Mouse (Mus musculus): Measurements from ENCODE around the gene Cldn9.

The Cldn9 gene

DNA sequence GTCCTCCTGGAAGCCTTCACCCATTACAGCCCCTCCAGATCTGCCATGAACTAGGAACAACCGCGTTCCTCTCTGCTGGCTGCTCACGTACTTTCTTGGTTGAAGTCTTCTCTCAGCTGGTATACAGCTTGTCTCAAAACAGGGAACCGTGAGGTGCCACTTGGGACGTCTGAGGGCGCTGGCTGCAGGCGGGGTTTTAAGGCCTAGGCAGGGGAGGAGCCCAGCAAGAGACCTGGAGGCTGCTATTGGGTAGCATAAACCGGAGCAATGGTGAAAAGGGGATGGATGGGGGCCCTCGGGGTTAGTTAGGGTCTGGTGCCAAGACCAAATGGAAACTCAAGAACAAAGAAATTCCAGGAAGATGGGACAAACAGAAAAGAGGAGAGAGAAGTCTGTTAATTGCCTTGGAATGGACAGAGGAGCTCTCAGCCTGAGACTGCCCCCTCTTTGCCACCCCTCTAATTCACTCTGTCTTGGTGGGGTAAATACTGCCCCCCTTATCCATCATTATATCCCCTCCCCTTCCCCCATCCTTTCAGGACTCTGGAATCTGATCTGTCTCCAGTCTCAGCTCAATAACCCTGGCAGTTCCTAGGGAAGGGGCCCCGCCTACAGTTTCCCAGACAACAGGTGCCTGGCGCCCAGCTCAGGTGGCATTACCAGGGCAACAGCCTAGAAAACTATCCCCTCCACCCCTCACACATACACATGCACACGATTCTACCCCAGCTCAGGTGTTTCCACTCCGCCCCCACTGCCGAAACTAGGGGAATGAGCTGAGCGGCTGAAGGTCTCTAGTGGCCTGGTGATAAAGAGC, at the start of gene Cldn9:
Gene Cldn9, minus strand, starts transcription at position 171 of the 817 bp plus-strand sequence.
- no peak for DNase-seq

DNA sequence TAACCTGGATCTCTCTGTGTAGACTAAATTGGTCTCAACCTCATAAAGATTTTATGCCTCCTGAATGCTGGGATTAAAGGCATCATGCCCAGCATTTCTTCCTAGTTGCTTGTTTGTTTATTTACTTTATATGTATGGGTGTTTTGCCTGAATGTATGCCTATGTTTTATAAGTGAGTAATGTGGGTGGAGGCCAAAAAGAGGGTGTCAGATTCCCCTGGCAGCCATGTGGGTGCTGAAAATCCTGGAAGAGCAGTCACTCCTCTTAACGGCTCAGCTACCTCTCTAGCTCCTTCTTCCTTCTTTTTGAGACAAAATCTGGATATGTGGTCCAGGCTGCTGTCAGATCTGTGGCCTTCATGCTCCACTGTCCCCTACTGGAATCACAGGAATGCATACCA, 46.6 kb upstream of the Cldn9 start:
- DNase-seq, result no peak

DNA sequence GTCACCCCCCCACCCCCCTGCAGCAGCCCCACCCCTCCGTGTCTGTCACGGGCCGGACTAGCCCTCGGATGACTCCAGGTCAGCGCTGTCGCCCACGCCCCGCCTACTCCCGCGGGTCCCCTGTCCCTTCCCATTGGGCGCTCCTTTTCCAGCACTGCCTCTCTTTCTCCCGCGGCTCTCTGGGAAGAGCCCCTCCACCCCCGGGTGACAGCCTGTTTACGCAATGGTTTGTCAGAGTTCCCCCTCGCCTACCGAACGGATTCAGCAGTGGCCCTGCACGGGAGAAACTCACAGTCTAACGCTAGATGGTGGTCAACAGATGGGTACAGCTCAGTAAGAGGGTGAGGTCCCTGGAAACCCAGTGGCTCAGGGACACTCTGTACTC, 42.9 kb upstream of the Cldn9 start:
- DNase-seq, result peak; percentile 44 to 54

DNA sequence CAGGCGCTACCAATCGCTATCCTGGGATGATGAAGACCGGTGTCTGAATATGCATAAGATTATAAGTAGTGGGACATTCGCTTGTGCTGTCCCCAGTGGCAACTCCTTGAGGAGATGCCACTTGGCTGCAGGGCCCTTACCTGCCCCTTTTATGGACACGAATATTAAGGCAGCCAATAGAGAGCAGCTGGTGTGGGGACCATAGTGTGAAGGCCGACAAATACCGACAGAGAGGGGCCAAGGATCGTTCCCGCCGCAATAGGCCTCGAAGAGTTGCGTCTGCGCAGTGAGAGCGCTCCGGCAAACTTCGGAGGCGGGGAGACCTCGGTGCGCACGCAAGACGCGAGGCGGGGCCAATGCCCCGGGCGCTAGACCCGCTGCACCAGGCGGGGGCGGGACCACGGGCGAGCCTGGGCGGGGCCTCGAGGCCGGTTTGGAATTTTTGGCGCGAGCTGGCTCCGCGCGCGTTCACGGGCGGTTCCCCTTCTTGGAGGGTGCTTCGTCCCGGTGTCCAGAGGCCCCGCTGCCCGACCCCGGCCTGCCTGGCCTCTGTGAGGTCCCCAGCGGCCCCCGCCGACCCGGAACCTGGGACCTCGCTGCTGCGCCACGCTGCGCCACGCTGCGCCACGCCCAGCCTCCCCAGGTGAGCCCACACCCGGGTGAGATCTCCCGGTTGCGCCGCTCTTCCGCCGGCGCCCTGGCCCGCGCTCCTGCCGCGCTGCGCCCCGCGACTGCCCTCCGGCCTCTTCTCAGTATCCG, 42.4 kb upstream of the Cldn9 start, which contains the start of gene Pkmyt1:
Gene Pkmyt1, plus strand, starts transcription at position 338 of the 759 bp plus-strand sequence.
- DNase-seq, result peak; percentile 90 to 96

DNA sequence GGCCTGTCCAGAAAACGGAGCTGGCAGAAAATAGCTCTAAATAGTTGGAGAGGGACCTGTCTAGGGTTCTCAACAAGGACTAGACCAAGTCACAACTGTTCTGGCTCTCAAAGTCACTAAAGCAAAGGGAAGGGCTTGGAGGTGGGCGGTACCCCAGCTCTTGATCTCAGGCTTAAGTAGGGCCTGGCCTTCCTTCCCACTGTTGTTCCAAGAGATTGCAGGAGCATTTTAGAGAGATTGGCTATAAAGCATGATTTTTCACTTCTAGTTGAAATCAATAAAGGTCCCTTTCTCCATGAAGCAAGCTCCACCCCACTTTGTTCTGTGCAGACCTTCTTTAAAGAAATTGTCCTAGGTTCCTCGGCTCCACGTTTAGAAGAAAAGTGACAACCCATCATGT, 41.7 kb upstream of the Cldn9 start:
- no peak for DNase-seq

DNA sequence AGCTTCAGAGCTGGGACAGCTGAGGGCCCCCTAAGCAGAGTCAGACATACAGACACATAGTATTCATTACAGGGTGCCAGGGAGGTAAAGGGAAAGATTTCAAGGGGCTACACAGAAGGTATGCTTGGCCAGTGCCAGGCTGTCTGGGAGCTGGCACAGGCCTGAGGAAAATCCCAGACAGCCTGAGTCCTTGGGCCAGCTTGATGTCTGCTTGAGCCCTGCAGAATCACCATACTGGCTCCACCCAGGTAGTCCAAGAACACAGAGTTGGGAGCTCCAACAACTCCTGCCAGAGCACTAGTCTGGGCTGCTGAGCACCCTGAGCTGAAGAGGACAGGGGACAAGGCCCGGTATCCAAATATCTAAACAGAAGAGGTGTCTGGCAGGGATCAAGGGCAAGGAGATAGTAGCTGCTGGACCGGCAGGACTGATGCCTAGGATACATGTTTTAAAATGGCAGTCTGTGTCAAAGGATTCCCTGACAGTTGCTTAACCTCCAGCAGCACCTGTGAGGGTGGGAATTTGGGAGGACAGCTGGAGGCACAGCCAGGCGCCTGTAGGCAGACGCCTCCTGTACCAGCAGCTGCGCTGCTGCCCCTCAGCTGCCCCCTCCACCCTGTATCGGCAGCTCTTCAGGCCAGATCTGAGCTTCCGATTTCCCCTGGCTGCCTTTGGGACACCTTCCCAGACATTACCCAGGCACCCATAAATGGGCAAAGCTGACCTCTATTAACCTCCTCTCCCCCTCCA, 38.7 kb upstream of the Cldn9 start, which contains the start of gene 1520401A03Rik:
Gene 1520401A03Rik, minus strand, starts transcription at position 408 of the 750 bp plus-strand sequence.
- DNase-seq, result no peak

DNA sequence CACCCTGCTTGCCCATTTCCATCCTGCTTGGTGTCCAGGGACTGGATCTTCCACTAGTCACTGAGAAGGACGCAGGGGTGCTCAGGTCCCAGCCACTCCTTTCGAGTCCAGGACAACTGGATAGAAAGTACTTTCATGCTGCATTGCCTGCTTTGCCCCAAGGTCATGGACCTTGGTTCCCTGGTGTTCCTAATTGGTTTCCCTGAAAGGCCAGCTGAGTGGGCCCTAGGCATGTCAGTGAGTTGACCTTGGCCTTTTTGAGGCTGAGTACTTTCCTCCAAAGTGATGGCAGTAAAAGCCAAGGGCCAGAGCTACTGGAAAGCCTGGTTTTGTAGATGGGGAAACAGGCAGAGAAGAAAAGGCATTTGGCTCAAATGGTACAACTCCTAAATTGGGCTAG, 38.1 kb upstream of the Cldn9 start:
- DNase-seq, result no peak

DNA sequence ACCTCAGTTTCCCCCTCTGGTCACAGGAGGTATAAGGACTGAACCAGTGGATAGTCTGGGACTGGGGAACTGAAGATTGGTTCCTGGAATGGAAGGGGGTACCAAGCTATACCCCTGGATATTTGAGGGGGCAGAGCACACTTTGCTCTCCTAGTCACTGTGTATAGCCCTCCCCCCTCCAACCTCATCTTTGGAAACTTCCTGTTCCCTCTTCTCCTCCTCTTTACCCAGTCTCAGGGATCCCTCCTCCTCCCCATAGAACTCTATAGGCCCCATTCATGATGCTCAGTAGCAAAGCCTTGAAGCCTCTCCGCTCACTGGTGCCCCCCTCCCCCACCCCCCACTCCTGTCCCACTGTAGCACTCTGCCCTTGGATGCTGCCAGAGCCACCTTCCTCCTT, 35.6 kb upstream of the Cldn9 start:
- no peak for DNase-seq

DNA sequence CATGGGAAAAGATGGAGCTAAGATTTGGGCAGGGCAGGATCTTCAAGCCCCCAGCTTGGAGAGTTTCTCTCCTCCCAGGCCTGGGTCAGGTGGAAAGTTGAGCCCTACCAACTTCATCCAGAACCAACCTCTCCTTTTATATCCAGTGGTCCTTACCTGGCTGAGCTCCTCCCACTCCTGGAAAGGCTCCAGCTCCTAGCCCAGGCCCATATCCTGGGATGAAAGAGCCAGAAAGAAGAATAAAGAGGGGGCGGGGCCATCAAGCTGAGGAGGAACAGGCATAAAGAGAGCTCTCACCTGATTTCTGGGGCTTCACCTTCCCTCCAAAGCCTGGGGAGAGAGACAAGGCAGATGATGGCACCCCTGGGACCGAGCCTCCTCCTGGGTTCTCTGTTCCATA, 33.2 kb upstream of the Cldn9 start:
- no peak for DNase-seq

DNA sequence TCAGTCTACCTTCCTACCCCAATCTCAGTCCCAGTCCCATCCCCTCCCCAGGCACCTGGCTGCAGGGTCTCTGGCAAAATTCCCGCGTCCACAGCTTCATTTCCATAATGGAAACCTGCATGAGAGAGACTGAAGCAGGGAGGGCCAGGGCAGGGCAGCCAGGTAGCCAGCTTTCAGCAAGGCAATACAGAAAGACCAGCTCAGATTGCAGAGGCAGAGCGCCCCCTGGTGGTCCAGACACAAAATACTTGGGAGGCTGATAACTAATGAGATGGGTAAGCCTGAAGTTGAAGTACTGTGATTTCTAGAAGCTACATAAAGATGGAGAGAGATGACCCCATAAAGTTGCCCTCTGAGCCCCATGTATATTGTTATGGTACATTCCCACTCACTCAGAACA, 22.4 kb upstream of the Cldn9 start:
- peak; percentile 38 to 75 for DNase-seq

DNA sequence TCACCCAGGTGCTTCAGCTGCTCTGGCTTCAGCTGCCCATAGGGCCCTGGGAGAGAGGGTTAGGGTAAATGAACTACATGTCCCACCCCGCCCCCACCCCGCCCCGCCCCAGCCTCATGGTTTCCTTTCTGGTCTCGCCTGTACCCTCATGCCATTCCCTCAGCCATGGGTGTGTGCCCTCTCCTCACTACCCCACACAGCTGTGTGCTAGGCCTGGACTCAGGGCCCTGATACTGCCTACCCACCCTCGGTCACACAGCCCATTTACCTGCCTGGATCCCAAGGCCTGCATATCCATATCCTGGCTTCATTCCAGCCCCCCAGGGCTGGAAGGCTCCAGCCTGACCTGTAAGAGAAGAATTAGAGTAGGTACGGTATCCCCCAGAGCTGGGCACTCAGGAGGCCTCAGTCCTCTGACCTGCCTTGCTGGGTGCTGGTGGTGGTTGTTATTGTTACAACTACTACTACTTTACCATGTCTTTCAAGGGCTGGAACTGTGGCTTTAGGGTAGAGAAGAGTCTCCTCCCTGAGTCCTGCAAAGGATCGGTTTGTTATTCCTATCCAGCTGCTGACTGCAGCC, 21.8 kb upstream of the Cldn9 start:
- no peak for DNase-seq

DNA sequence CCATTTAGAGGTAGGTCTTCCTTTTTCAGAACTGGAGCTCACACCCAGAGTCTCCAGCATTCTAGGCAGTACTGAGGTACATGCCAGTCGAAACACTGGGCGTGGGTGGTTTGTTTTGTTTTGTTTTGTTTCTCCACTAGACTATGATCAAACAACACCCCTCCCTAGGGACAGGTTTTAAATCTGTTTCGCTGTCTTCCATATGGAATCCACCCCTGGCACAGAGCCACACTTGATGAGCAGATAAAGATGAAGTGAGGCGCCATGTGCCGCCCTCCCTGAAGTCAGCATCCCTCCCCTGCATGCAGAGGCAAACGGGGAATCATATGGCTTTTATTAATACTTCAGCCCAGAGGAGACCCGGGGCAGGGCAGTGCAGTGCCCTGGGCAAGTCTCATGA, 20.9 kb upstream of the Cldn9 start:
- no peak for DNase-seq

DNA sequence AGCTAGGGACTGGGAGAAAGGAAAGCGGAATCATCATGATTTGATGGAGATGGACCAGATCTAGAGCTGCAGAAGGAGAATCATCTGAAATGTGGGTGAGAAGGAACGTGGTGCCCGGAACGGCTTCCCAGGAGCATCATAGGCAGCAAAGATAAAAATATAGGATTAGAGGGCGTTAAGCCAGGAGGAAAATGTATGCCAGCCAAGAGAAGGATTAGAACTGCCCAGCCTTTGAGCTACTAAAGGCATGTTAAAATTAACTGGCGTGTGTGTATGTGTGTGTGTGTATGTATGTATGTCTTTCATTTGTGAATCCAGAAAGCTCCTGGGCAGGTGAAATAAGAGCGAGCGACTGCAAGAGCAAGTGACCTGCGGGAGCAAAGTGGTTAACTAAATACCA, 19.5 kb upstream of the Cldn9 start:
- DNase-seq, result no peak

DNA sequence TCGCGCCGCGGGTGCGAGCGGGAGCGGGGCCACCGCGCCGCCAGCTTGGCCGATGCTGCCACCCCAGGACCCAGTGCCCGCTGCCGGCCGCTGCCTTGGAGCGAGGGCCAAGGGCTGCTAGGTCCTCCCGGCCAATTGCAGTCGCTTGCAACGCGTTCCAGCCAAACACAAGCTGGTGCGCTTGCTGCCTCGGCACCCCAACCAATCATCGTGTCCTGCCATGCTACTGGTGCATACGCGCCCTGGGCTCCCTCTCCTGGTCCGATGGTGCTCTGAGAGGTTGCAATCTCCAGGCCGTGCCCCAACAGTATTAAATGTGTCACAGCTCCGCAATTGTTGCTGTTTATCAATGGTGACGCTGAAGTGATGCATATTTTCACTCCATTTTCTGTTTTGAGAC, 16.3 kb upstream of the Cldn9 start:
- peak; percentile 74 to 83 for DNase-seq

DNA sequence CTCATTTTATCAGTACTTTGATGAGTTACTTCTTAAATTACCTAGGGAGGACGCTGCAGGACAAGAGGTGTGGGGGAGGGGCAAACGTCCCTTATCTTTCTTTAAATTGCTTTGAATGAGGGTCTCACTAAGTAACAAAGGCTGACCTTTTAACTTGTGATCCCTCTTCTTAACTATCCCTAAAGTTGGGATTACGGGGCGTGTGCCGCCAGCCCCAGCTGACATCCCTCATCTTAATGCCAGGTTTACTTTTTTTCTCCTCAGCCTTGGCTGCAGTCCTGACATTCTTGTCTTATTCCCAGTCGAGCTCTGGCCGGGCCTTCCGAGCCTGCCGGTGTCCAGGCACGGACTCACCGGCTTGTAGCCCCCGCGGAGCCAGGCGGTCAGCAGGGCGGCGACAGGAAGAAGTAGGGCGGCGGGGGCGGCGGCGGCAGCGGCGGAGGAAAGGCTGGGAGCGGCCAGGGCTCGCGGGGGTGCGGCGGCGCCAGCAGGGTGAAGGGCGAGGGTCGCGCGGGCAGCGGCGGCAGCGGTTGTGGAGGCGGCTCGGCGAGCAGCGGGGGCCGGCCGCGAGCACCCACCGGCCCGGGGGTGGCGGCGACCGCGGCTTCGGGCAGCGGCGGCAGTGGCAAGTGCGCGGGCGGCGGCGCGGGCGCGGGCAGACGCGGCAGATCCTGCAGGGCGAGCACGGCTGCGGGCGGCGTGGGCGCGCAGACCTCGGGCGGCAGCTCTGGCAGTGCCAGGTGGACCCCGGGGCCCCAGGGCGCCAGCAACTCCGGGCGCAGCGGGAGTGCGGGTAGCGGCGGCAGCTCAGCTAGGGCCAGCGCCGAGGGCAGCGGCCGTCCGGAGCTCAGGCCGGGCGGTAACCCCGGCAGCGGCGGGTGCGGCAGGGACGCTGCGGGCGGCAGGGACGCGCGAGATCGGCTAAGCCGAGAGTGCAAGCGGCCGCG, 15.6 kb upstream of the Cldn9 start:
- peak in 1 of 2 experiments; percentile 14 for DNase-seq

DNA sequence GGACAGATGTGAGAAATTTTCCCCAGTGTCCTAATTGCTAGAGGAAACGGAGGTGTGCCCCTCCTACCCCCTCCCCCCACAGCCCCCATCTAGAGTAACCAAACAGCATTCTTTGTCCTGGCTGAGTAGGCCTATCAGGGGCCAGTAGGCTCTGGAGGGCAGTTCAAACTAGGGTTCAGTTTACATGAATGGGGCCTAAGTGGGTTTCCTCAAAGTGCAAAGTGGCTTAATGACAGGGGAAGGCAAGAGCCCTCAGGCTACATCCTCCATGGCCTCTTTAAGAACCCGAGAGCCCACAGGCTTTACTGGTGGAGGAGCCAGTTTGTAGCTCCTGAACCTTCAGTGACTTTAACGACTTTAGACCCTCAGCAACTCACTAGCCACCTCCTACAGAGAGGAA, 12.0 kb upstream of the Cldn9 start:
- DNase-seq, result no peak

DNA sequence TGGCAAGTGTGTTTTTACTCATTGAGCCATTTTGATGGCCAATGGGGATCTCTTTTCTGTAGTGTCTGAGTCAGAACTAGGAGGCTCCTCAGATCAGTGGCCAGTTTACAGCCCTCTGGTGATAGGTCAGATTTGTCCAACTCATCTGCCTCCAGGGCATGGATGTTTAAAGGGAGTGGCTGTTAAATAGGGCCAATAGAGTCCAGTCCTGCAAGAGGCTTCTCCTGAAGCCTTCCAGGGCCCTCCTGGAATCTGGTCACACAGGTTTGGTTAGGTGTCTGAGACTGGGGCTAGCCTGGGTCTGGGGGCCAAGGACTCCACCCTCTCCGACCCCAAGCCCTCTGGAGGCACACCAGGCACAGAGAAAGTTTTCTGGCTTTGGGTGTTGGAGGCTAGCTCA, 10.7 kb upstream of the Cldn9 start:
- no peak for DNase-seq

DNA sequence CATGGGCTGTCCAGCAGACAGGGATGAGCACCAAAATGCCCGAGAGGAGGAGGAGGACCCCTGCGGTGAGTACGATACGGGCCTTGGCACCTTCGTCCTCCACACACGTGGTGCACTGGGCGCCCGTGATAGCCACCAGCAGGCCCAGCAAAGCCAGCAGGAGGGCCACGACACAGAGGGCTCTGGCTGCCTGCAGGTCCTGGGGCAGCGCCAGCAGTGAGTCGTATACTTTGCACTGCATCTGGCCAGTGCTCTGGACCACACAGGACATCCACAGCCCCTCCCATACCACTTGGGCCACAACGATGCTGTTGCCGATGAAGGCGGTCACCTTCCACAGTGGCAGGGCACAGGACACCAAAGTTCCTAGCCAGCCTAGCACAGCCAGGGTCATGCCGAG, 600 bp downstream of the Cldn9 start:
- no peak for DNase-seq

DNA sequence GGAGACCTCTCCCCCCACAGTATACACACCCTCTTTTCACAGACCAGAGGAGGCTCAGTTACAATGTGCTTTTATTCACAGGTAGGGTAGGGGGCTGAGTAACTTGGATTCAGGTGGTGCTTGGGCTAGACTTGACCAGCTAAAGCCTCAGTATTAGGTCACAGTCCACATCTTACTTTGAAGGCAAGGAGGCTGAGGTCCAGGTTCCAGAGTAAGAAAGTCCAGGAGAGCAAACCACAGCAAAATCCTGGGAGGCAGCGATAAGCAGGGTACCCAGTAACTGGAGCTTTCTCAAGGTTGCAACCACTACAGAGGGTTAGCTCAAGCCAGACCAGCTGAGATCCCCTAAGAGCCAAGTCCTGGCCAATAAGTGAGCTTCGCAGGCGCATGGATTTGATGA, 1.3 kb downstream of the Cldn9 start:
- DNase-seq, result no peak

DNA sequence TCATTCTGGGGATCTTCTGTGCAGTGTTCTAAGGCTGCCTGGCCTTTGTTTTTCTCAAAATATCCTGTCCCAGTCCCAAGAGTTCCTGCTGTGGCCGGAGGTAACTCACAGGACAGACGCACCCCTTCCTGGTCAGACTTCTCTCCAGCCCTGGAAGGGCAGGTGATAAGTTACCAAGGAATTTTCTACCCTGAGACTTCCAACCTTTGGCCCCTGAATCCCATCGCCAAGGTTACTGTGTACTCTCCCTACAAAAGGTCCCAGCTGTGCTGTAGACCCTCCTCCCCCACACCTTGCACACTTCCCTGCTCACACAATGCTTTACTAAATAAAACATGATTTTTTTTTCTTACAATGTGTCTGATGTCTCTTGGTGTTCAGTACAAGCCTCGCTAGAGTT, 1.7 kb downstream of the Cldn9 start:
- DNase-seq, result no peak

DNA sequence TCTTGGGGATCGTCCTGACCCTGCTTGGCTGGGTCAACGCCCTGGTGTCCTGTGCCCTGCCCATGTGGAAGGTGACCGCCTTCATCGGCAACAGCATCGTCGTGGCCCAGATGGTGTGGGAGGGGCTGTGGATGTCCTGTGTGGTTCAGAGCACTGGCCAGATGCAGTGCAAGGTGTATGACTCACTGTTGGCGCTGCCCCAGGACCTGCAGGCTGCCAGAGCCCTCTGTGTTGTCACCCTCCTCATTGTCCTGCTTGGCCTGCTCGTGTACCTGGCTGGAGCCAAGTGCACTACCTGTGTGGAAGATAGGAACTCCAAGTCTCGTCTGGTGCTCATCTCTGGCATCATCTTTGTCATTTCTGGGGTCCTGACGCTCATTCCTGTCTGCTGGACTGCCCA, 2.7 kb downstream of the Cldn9 start:
- DNase-seq, result no peak

DNA sequence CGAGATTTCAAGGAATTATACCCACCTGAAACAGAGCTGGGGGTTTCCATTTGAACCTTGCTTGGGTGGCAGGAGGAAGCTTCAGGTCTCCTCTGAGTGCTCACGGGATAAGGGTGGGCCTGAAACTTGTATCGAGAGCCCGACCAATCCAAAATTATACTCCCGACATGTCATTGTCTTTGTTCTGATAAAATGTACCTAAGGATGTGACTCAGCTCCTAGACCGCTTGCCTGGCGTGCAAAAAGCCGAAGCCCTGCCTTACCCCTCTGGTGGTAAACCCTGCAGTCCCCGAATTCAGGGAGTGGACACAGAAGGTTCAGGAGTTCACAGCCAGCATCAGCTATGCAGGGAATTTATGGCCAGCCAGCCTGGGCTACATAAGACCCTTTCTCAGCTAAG, 3.5 kb downstream of the Cldn9 start:
- no peak for DNase-seq
